Mouse (Mus musculus) heart, embryonic 16.5 days (tissue): ENCODE measurements around the gene Rsph6a. TPM values are rescaled to one million over a fixed set of nuclear protein-coding genes. Genes with fewer than 3 reads are reported as not detected.

Experiments used
- ATAC-seq: fragments of 200-750 bp; cut with Nextera tagmentation; replicated peaks from 2 replicates; pipeline ENCODE4 v1.8.0; 2017; ENCODE audit warnings: moderate number of reproducible peaks; ENCODE audit not compliant: insufficient read depth, low FRiP score; ENCODE audit errors: extremely low read depth
- H3K27ac ChIP-seq: fragments of 300-500 bp; sonication (generic); 2 replicates; pipeline ENCODE4 v1.5.1; 2014; ENCODE audit warnings: mild to moderate bottlenecking, low read length, control low read depth, moderate library complexity
- H3K27me3 ChIP-seq: fragments of 300-500 bp; sonication (generic); 2 replicates; pipeline ENCODE4 v1.6.1; 2014; ENCODE audit warnings: low read length, mixed read lengths; ENCODE audit not compliant: control insufficient read depth, insufficient read depth
- H3K36me3 ChIP-seq: fragments of 300-500 bp; sonication (generic); 2 replicates; pipeline ENCODE4 v1.6.1; 2014; ENCODE audit not compliant: control insufficient read depth, insufficient read depth
- H3K4me1 ChIP-seq: fragments of 300-500 bp; sonication (generic); 2 replicates; pipeline ENCODE4 v1.6.1; 2014; ENCODE audit warnings: low read length, mixed read lengths; ENCODE audit not compliant: control insufficient read depth, insufficient read depth
- H3K4me2 ChIP-seq: fragments of 300-500 bp; sonication (generic); 2 replicates; pipeline ENCODE4 v1.6.1; 2014; ENCODE audit warnings: low read depth, mild to moderate bottlenecking, control low read depth, low read length
- H3K4me3 ChIP-seq: fragments of 300-500 bp; sonication (generic); 2 replicates; pipeline ENCODE4 v1.5.1; 2014; ENCODE audit warnings: mild to moderate bottlenecking, control low read depth, low read length
- H3K9ac ChIP-seq: fragments of 300-500 bp; sonication (generic); 2 replicates; pipeline ENCODE4 v1.6.1; 2014; ENCODE audit warnings: low read length, control low read depth
- H3K9me3 ChIP-seq: fragments of 300-500 bp; sonication (generic); replicated peaks from 2 replicates; pipeline ENCODE4 v1.6.1; 2016; ENCODE audit warnings: low read length; ENCODE audit not compliant: control insufficient read depth
- WGBS: fragments of 180-500 bp; shearing (Covaris S2); extraction: QIAGEN DNeasy Blood & Tissue Kit; methylation state at CpG from one replicate; pipeline ENCODE4 v1.1.7; 2014; 5-methylcytosine and 5-hydroxymethylcytosine counted together
- polyA plus RNA-seq: library from polyadenylated mRNA; unstranded; fragments of >200 nt; fragmentation: Nextera tagmentation; extraction: Ambion mirVana; gene quantifications from 2 replicates; pipeline ENCODE4 v1.2.1, GENCODE M21; 2015

Rsph6a gene
- not detected in 2 replicates for polyA plus RNA-seq

DNA sequence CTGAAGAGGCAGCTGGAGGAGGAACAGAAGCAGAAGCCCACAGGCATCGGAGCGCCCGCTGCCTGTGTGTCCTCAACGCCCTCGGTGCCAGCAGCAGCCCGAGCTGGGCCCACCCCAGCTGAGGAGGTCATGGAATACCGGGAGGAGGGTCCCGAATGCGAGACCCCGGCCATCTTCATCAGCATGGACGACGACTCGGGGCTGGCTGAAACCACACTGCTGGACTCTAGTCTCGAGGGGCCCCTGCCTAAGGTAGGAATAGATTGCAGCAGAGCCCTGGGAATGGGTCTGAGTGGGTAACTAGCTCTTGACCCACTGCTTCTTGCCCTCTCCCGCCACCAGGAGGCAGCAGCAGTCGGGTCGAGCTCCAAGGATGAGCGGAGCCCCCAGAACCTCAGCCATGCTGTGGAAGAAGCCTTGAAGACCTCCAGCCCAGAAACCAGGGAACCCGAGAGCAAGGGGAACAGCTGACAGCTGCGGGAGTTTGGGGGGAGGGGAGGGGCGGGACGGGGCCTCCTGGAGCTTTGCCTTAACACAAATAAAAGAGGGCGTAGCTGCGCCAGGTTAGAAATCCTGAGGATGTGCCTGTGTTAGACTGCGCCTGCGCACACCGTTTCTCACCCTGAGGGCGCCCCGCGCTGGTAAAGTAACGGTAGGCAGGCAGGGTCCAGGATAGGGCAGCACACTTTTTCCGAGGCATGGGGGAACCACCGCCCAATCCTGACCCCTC lies at the start of gene Rsph6a:
Rsph6a (plus strand) TSS at position 644 of the 730 bp plus-strand sequence.
- H3K4me1 ChIP-seq: no peaks in the 10 kb centered on the region; the same call in 1 of the 2 replicates
- H3K27ac ChIP-seq: no peak within 1 kb of the TSS
- H3K9ac ChIP-seq: no peak within 1 kb of the TSS
- no peaks in the 10 kb centered on the region for H3K9me3 ChIP-seq
- H3K27me3 ChIP-seq: no peaks in the 10 kb centered on the region
- 28% methylated on average over 33 of the region's 33 CpGs for WGBS
- ATAC-seq: no peak
- H3K4me3 ChIP-seq: no peak within 1 kb of the TSS
- H3K36me3 ChIP-seq: peaks cover 22% of the 10 kb centered on the region
- H3K4me2 ChIP-seq: peak within 1 kb of the TSS; percentile 39

DNA sequence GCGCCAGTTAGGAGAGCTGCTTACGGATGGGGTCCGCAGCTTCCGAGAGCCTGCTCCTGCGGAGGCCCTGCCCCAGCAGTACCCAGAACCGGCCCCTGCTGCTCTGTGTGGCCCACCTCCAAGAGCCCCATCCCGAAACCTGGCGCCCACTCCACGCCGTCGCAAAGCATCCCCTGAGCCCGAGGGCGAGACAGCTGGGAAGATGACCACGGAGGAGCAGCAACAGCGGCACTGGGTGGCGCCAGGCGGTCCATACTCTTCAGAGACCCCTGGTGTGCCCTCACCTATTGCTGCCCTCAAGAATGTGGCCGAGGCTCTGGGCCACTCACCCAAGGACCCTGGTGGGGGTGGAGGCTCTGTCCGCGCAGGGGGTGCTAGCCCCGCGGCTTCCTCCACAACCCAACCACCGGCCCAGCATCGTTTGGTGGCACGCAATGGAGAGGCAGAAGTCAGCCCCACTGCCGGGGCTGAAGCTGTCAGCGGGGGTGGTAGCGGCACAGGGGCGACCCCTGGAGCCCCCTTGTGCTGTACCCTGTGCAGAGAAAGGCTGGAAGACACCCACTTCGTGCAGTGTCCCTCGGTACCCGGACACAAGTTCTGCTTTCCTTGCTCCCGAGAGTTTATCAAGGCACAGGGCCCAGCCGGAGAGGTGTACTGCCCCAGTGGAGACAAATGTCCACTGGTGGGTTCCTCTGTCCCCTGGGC lies 48.9 kb upstream of the Rsph6a start:
- Histone ChIP-seq H3K27me3 (no peaks in the 10 kb centered on the region), H3K4me1 (peaks cover 41% of the 10 kb centered on the region), H3K9me3 (no peaks in the 10 kb centered on the region), H3K4me3 (0 out of 2 replicates have a peak overlapping the region, but pooled peaks have one; percentile 94), H3K27ac (no peak overlapping the region), H3K36me3 (peaks cover 19% of the 10 kb centered on the region), H3K4me2 (peak overlapping the region; percentile 100), H3K9ac (no peak overlapping the region)
- no peak for ATAC-seq
- WGBS: 80% methylated on average over 34 of the region's 34 CpGs

DNA sequence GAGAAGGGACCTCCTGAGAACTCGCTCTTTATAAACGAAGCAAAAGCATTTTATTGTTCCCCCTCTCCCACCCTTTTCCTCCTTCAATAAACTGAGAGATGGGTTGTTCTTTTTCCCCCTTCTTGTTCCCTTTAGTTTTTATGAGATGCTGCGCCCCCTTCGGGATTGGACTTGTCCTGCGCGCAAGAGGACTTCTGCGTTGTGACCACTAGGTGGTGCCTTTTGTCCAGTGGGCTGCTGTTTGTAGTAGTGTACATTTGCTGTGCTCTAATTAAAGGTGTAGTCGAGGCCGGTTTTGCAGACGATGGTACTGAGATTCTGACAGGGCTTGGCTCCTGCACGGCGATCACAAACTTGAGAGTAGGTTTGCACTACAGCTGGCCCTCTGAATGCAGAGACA lies 48.0 kb upstream of the Rsph6a start:
- H3K27me3 ChIP-seq: no peaks in the 10 kb centered on the region
- peak overlapping the region; percentile 26; the same call in 1 of the 2 replicates for H3K4me2 ChIP-seq
- H3K9ac ChIP-seq: no peak overlapping the region
- H3K9me3 ChIP-seq: no peaks in the 10 kb centered on the region
- H3K4me1 ChIP-seq: peaks cover 37% of the 10 kb centered on the region
- H3K36me3 ChIP-seq: peaks cover 19% of the 10 kb centered on the region
- H3K4me3 ChIP-seq: no peak overlapping the region
- 7% methylated on average over 12 of the region's 12 CpGs for WGBS
- no peak overlapping the region for H3K27ac ChIP-seq
- ATAC-seq: no peak

DNA sequence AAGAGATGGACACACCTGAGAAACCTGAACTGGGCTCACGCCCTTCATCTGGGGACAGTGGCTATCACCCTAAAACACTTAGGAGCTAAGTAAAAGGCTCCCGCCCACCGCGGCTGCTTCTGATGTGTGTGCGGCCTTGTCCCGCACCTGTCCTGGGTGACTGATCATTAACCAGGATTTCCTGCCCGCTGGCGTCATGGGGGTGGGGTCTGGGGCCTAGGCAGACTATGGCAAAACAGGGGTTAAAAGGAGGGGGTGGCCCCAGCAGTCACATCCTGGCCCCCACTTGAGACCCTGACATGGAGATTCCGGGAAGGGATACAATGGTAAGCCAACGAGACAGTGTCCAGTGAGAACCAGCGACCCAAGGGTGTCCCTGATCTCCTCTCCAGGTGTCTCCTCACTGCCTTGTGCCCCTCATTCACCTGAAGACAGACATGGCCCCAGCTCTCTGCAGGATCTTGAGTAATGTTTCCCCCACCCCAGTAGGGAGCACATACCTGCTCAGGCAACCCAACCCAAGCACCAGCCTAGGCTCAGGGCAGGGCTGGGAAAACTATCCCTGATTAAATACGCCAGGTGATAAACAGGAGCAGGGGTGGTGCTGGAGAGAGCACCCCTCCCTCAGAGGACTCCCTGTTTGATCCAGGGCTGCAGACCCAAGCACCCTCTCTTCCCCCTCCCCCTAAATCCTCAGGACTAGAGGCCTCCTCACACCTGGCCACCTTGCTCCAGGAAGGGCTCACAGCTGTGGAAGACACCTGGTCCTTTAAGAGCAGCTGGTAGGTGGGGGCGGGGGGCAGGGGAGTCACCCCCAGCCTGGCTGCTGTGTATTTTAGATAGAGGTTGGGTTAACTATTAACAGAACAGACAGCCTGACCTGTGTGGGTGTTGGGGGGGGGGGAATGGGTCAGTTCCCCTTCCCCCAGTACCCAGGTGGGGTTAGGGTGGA lies 47.2 kb upstream of the Rsph6a start:
- Histone ChIP-seq H3K27me3 (no peaks in the 10 kb centered on the region), H3K27ac (no peak overlapping the region), H3K9me3 (no peaks in the 10 kb centered on the region), H3K36me3 (peaks cover 19% of the 10 kb centered on the region), H3K4me3 (no peak overlapping the region), H3K4me2 (no peak overlapping the region), H3K9ac (no peak overlapping the region; the same call in 1 of the 2 replicates), H3K4me1 (peaks cover 38% of the 10 kb centered on the region)
- 75% methylated on average over 13 of the region's 13 CpGs for WGBS
- no peak for ATAC-seq

DNA sequence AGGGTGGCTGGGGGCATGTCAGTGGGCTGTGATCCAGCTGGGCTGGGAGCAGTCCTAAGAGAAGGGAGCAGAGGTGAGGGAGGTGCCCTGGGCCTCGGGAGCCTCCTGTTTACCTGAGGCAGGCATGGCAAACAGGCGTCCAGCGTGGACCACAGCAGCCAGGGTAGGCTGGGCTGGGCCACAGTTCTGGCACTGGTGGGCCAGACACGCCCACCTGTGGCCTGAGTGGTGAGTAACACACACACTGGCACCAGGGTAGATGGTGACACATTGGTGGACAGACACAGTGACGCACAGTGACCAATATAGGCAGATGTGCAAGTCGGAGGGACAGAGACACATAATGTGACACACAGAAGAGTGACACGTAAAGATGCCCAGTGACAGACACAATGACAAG lies 43.9 kb upstream of the Rsph6a start:
- no peak overlapping the region for H3K27ac ChIP-seq
- no peak overlapping the region for H3K4me2 ChIP-seq
- peaks cover 12% of the 10 kb centered on the region for H3K36me3 ChIP-seq
- peaks cover 30% of the 10 kb centered on the region for H3K4me1 ChIP-seq
- H3K9ac ChIP-seq: no peak overlapping the region
- ATAC-seq: no peak
- 83% methylated on average over 7 of the region's 7 CpGs for WGBS
- no peaks in the 10 kb centered on the region for H3K9me3 ChIP-seq
- no peaks in the 10 kb centered on the region for H3K27me3 ChIP-seq
- no peak overlapping the region for H3K4me3 ChIP-seq

DNA sequence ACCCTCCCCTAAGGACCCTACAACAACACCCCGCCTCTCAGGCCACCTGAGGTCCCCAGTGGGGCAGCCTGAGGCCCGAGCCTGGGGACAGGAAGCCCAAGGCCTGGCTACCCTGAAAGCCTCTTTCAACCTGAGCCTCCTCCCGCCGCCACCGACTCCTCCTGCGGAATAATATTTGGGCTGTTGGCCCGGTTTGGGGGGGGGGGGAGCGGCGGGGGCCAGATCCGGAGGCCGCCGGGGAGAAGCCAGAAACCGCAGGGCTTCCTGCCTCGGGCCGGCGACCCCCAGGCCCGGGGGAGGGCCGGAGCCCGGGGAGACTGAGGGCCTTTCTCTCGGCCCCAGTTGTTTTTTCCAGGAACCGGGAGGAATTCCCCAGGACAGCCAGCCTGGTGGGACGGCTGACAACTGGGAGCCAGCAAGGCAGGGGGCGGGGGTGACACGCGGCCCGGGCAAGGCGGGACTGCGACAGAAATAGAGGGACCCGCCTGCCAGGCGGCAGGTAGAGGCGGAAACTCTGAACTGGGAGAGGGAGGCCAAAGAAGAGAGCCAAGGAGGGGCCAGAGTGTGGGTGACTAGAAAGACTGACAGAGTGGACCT lies 42.4 kb upstream of the Rsph6a start:
- Histone ChIP-seq H3K36me3 (peaks cover 2% of the 10 kb centered on the region; the same call in 1 of the 2 replicates), H3K27me3 (no peaks in the 10 kb centered on the region), H3K9me3 (no peaks in the 10 kb centered on the region), H3K27ac (peak overlapping the region; percentile 73), H3K4me3 (peak overlapping the region; percentile 57), H3K4me2 (peak overlapping the region; percentile 93), H3K4me1 (peaks cover 15% of the 10 kb centered on the region), H3K9ac (peak overlapping the region; percentile 85)
- peak; percentile 56 for ATAC-seq
- WGBS: 2% methylated on average over 28 of the region's 31 CpGs

DNA sequence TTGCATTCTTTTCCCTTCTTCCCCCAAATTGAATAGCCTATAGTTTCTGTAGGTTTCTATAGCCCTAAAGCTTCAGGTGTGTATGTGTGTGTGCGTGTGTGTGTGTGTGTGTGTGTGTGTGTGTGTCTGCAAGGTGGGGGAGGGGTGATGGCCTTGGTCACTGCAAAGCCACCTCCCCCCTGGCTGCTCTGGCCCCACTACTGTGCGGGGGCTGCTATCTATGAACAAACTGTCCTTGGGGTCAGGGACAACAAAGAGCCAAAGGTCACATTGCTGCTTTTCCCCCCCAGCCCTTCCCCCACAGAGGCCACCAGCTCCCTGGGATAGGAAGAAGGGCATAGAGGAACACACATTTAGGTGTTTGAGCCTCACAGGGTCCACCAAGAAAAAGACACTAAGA lies 41.6 kb upstream of the Rsph6a start:
- 40% methylated on average over 2 of the region's 2 CpGs for WGBS
- Histone ChIP-seq H3K36me3 (no peaks in the 10 kb centered on the region), H3K9me3 (no peaks in the 10 kb centered on the region), H3K4me3 (no peak overlapping the region), H3K27ac (no peak overlapping the region), H3K4me1 (peaks cover 15% of the 10 kb centered on the region; the same call in 1 of the 2 replicates), H3K27me3 (no peaks in the 10 kb centered on the region), H3K4me2 (no peak overlapping the region), H3K9ac (no peak overlapping the region)
- no peak for ATAC-seq

DNA sequence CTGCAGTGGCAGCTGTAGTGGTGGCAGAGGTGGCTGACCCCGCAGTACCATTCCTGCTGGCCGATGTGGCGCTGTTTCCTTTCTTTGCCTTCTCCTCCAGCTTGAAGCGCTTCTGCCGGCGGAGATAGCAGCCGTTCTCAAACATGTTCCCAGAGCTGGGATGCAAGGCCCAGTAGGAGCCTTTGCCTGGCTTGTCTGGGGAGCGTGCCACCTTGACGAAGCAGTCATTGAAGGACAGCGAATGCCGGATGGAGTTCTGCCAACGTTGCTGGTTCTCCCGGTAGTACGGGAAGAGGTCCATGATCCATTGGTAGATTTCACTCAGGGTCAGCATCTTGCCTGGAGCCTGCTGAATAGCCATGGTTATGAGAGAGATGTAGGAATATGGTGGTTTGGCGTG lies 40.0 kb upstream of the Rsph6a start:
- no peak overlapping the region for H3K9ac ChIP-seq
- ATAC-seq: no peak
- H3K4me3 ChIP-seq: no peak overlapping the region
- no peaks in the 10 kb centered on the region for H3K9me3 ChIP-seq
- no peak overlapping the region for H3K4me2 ChIP-seq
- H3K4me1 ChIP-seq: peaks cover 15% of the 10 kb centered on the region; the same call in 1 of the 2 replicates
- peaks cover 2% of the 10 kb centered on the region; the same call in 1 of the 2 replicates for H3K27me3 ChIP-seq
- H3K36me3 ChIP-seq: no peaks in the 10 kb centered on the region
- WGBS: 57% methylated on average over 15 of the region's 15 CpGs
- H3K27ac ChIP-seq: no peak overlapping the region
